Mouse (Mus musculus) embryonic fibroblast, embryonic 13.5 days (primary cell): ENCODE results near the gene Gm20388.

Source experiments
- CTCF ChIP-seq: IDR thresholded peaks from 2 replicates; pipeline ENCODE4 v1.5.1; 2011; ENCODE audit warnings: mild to moderate bottlenecking, control low read depth, low read length, moderate library complexity, borderline replicate concordance; ENCODE audit not compliant: insufficient read depth
- POLR2A ChIP-seq: IDR thresholded peaks from 2 replicates; pipeline ENCODE4 v1.6.1; 2011; ENCODE audit warnings: low read depth, mild to moderate bottlenecking, control low read depth, low read length, moderate library complexity

GRCm38 (mm10) chr8:120425199-120425941, 514.7 kb downstream of the Gm20388 start:
- TF ChIP-seq POLR2A: no peak
- TF ChIP-seq CTCF: no peak
